Comparison of ENCODE assay signal across 8 mouse cellular contexts in genomic region chr19:10205051-10205450, GRCm38 (mm10). TPM values are rescaled to one million over a fixed set of nuclear protein-coding genes. Genes with fewer than 3 reads are reported as not detected.
A peak's percentile ranks its signal among the peaks of the same experiment; 100 is the strongest.
DNase-seq lines count a peak whose midpoint lies in the region; ATAC-seq lines count a peak whose summit lies in the region.

No protein-coding gene starts in this region.

- no peaks in the 10 kb centered on the region for H3K27me3 ChIP-seq in heart, embryonic 16.5 days (ENCODE audit: control insufficient read depth, insufficient read depth, low read length)
- no peaks in the 10 kb centered on the region for H3K27me3 ChIP-seq in embryonic facial prominence, embryonic 10.5 days (replicated peaks; ENCODE audit: low read depth, poor library complexity, severe bottlenecking)
- H3K27me3 ChIP-seq in hindbrain, embryonic 16.5 days (replicated peaks; ENCODE audit: control insufficient read depth, insufficient read depth, low read length) = no peaks in the 10 kb centered on the region
- H3K27me3 ChIP-seq in midbrain, embryonic 12.5 days = no peaks in the 10 kb centered on the region

- H3K4me2 ChIP-seq in heart, embryonic 16.5 days (ENCODE audit: low read depth, low read length) = peak overlapping the region; percentile 73
- H3K4me2 ChIP-seq in hindbrain, embryonic 16.5 days (ENCODE audit: low read length) = peak overlapping the region; percentile 92
- H3K4me2 ChIP-seq in midbrain, embryonic 12.5 days (replicated peaks) = peak overlapping the region; percentile 93

- peaks cover 19% of the 10 kb centered on the region for H3K36me3 ChIP-seq in heart, embryonic 16.5 days (ENCODE audit: control insufficient read depth, insufficient read depth)
- H3K36me3 ChIP-seq in embryonic facial prominence, embryonic 10.5 days (replicated peaks) = peaks cover 64% of the 10 kb centered on the region
- H3K36me3 ChIP-seq in hindbrain, embryonic 16.5 days (ENCODE audit: control insufficient read depth, insufficient read depth, low read length) = peaks cover 14% of the 10 kb centered on the region
- peaks cover 56% of the 10 kb centered on the region for H3K36me3 ChIP-seq in midbrain, embryonic 12.5 days

- no peak for DNase-seq in heart, postnatal 36 days
- DNase-seq in embryonic facial prominence, embryonic 10.5 days (ENCODE audit: low spot score) = no peak
- no peak for DNase-seq in adipocyte (ENCODE audit: low spot score)
- no peak for DNase-seq in adrenal gland, postnatal 36 days
- DNase-seq in urinary bladder, postnatal 25 days (ENCODE audit: low spot score) = no peak

- H3K9ac ChIP-seq in heart, embryonic 16.5 days (ENCODE audit: low read length) = no peak overlapping the region; the same call in 1 of the 2 replicates
- H3K9ac ChIP-seq in hindbrain, embryonic 16.5 days (ENCODE audit: low read depth, low read length) = no peak overlapping the region
- H3K9ac ChIP-seq in midbrain, embryonic 12.5 days (replicated peaks) = no peak overlapping the region

- H3K27ac ChIP-seq in heart, embryonic 16.5 days (ENCODE audit: low read length) = no peak overlapping the region
- H3K27ac ChIP-seq in embryonic facial prominence, embryonic 10.5 days (replicated peaks) = peak overlapping the region; percentile 93; the same call in 1 of the 2 replicates
- H3K27ac ChIP-seq in hindbrain, embryonic 16.5 days (ENCODE audit: low read depth, low read length) = no peak overlapping the region
- H3K27ac ChIP-seq in midbrain, embryonic 12.5 days (replicated peaks) = no peak overlapping the region

- H3K4me3 ChIP-seq in heart, embryonic 16.5 days (ENCODE audit: low read length) = peak overlapping the region; percentile 69
- H3K4me3 ChIP-seq in embryonic facial prominence, embryonic 10.5 days = peak overlapping the region; percentile 68
- peak overlapping the region; percentile 81; the same call in 1 of the 2 replicates for H3K4me3 ChIP-seq in hindbrain, embryonic 16.5 days (ENCODE audit: low read length)
- peak overlapping the region; percentile 89 for H3K4me3 ChIP-seq in midbrain, embryonic 12.5 days

- peaks cover 15% of the 10 kb centered on the region for H3K4me1 ChIP-seq in heart, embryonic 16.5 days (ENCODE audit: control insufficient read depth, insufficient read depth, low read length)
- H3K4me1 ChIP-seq in embryonic facial prominence, embryonic 10.5 days = peaks cover 16% of the 10 kb centered on the region
- H3K4me1 ChIP-seq in hindbrain, embryonic 16.5 days (ENCODE audit: control insufficient read depth, insufficient read depth, low read depth, low read length) = peaks cover 16% of the 10 kb centered on the region
- peaks cover 18% of the 10 kb centered on the region for H3K4me1 ChIP-seq in midbrain, embryonic 12.5 days

- 65% methylated on average over 6 of the region's 6 CpGs for WGBS in heart, embryonic 16.5 days
- WGBS in embryonic facial prominence, embryonic 10.5 days = 73% methylated on average over 6 of the region's 6 CpGs
- WGBS in hindbrain, embryonic 16.5 days = 76% methylated on average over 6 of the region's 6 CpGs
- WGBS in midbrain, embryonic 12.5 days = 76% methylated on average over 6 of the region's 6 CpGs

- no peak for ATAC-seq in heart, embryonic 16.5 days (replicated peaks; ENCODE audit: extremely low read depth, insufficient read depth, low FRiP score)
- ATAC-seq in hindbrain, embryonic 16.5 days = no peak
- no peak for ATAC-seq in midbrain, embryonic 12.5 days (ENCODE audit: low FRiP score, low read depth)

- intact Hi-C loops in heart, postnatal 36 days (cut with DNase I) = no loop called here

- H3K9me3 ChIP-seq in heart, embryonic 16.5 days (replicated peaks; ENCODE audit: control insufficient read depth, low read length) = no peaks in the 10 kb centered on the region
- H3K9me3 ChIP-seq in embryonic facial prominence, embryonic 10.5 days = no peaks in the 10 kb centered on the region
- H3K9me3 ChIP-seq in hindbrain, embryonic 16.5 days (ENCODE audit: control insufficient read depth, low read length) = no peaks in the 10 kb centered on the region
- H3K9me3 ChIP-seq in midbrain, embryonic 12.5 days = no peaks in the 10 kb centered on the region

RNA-seq across cellular contexts. Expression of gene Fen1, which starts 1.1 kb away (rescaled TPM):
- 51.6 and 54.9 TPM in 2 replicates for polyA plus RNA-seq in heart, embryonic 16.5 days (2015; fragmentation: Nextera tagmentation; extraction: Ambion mirVana)
- total RNA-seq in heart, postnatal 36 days (2021) = 1 to 10 TPM; 4.7 TPM
- 183 and 199 TPM in 2 replicates for polyA plus RNA-seq in embryonic facial prominence, embryonic 10.5 days (2016; fragmentation: Nextera tagmentation; extraction: Ambion mirVana)
- polyA plus RNA-seq in hindbrain, embryonic 16.5 days (2015; fragmentation: Nextera tagmentation; extraction: Ambion mirVana) = 27.6 and 29.4 TPM in 2 replicates
- 95.9 and 98.9 TPM in 2 replicates for polyA plus RNA-seq in midbrain, embryonic 12.5 days (2016; fragmentation: Nextera tagmentation; extraction: Ambion mirVana)
- 10 to 100 TPM; 12.0 to 18.4 TPM for total RNA-seq in adrenal gland, postnatal 36 days (2021)

RNA-seq across cellular contexts. Expression of gene Tmem258, which starts 1.2 kb away (rescaled TPM):
- 323 and 360 TPM in 2 replicates for polyA plus RNA-seq in heart, embryonic 16.5 days (2015; fragmentation: Nextera tagmentation; extraction: Ambion mirVana)
- 100 to 1,000 TPM; 173 to 180 TPM for total RNA-seq in heart, postnatal 36 days (2021)
- polyA plus RNA-seq in embryonic facial prominence, embryonic 10.5 days (2016; fragmentation: Nextera tagmentation; extraction: Ambion mirVana) = 379 and 394 TPM in 2 replicates
- 281 and 311 TPM in 2 replicates for polyA plus RNA-seq in hindbrain, embryonic 16.5 days (2015; fragmentation: Nextera tagmentation; extraction: Ambion mirVana)
- 298 and 313 TPM in 2 replicates for polyA plus RNA-seq in midbrain, embryonic 12.5 days (2016; fragmentation: Nextera tagmentation; extraction: Ambion mirVana)
- total RNA-seq in adrenal gland, postnatal 36 days (2021) = 100 to 1,000 TPM; 161 to 204 TPM

RNA-seq across cellular contexts. Expression of gene Fads1, which starts 22.4 kb away (rescaled TPM):
- polyA plus RNA-seq in heart, embryonic 16.5 days (2015; fragmentation: Nextera tagmentation; extraction: Ambion mirVana) = 39.8 and 44.7 TPM in 2 replicates
- total RNA-seq in heart, postnatal 36 days (2021) = 10 to 100 TPM; 23.7 to 24.0 TPM
- polyA plus RNA-seq in embryonic facial prominence, embryonic 10.5 days (2016; fragmentation: Nextera tagmentation; extraction: Ambion mirVana) = 151 and 156 TPM in 2 replicates
- polyA plus RNA-seq in hindbrain, embryonic 16.5 days (2015; fragmentation: Nextera tagmentation; extraction: Ambion mirVana) = 169 and 177 TPM in 2 replicates
- polyA plus RNA-seq in midbrain, embryonic 12.5 days (2016; fragmentation: Nextera tagmentation; extraction: Ambion mirVana) = 192 and 201 TPM in 2 replicates
- total RNA-seq in adrenal gland, postnatal 36 days (2021) = 1,000 to 10,000 TPM in 1 of 2 experiments, 100 to 1,000 TPM in 1; 677 to 1,388 TPM

RNA-seq across cellular contexts. Expression of gene Myrf, which starts 35.5 kb away (rescaled TPM):
- polyA plus RNA-seq in heart, embryonic 16.5 days (2015; fragmentation: Nextera tagmentation; extraction: Ambion mirVana) = 4.2 TPM in 2 replicates
- total RNA-seq in heart, postnatal 36 days (2021) = 1 to 10 TPM; 5.9 to 7.3 TPM
- polyA plus RNA-seq in embryonic facial prominence, embryonic 10.5 days (2016; fragmentation: Nextera tagmentation; extraction: Ambion mirVana) = 4.2 TPM in 2 replicates
- polyA plus RNA-seq in hindbrain, embryonic 16.5 days (2015; fragmentation: Nextera tagmentation; extraction: Ambion mirVana) = 0.95 and 1.1 TPM in 2 replicates
- polyA plus RNA-seq in midbrain, embryonic 12.5 days (2016; fragmentation: Nextera tagmentation; extraction: Ambion mirVana) = 1.1 and 1.5 TPM in 2 replicates
- 1 to 10 TPM; 1.4 to 1.7 TPM for total RNA-seq in adrenal gland, postnatal 36 days (2021)
